Mouse (Mus musculus): Measurements from ENCODE around the gene Slc10a1. TPM values are rescaled to one million over a fixed set of nuclear protein-coding genes. Genes with fewer than 3 reads are reported as not detected.

Gene Slc10a1
- total and polyA plus RNA-seq, 2 experiments from 2014 or later = 0.11 TPM; not detected in 1

DNA sequence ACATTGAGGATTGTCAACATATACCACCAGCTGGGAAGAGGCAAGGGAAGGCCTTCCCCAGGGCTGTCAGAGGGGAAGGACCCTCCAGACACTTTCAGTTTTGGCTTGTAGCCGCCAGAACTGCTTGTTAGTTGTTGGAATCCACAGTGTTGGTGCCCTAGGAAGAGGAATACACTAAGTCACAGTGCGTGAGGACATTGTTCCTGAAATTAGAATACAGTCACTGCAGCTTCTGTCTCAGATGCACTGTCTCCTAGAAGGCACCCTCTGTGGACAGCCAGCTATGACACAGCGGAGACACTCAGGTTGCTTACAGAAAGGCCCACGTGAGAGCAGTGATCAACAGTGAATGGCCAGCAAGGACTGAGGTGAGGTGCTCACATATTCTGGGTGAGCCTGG lies 29.3 kb downstream of the Slc10a1 start:
- no peak overlapping the region for H3K4me2 ChIP-seq (ENCODE audit: low read depth, low read length)
- WGBS = 74% methylated on average over 4 of the region's 4 CpGs
- H3K9ac ChIP-seq (replicated peaks; ENCODE audit: low read length) = no peak overlapping the region
- H3K27me3 ChIP-seq (ENCODE audit: insufficient read depth, low read length) = no peaks in the 10 kb centered on the region
- no peak overlapping the region for H3K4me3 ChIP-seq (ENCODE audit: low read length)
- no peak for TF ChIP-seq CTCF (IDR thresholded peaks at IDR 0.05; ENCODE audit: low read depth)
- ATAC-seq (no peak), DNase-seq (ENCODE audit: low spot score) (no peak)
- H3K4me1 ChIP-seq (ENCODE audit: insufficient read depth, low read length) = no peaks in the 10 kb centered on the region
- H3K36me3 ChIP-seq (ENCODE audit: insufficient read depth, low read length) = no peaks in the 10 kb centered on the region
- H3K27ac ChIP-seq = no peak overlapping the region
- H3K9me3 ChIP-seq (ENCODE audit: low read length) = no peaks in the 10 kb centered on the region

DNA sequence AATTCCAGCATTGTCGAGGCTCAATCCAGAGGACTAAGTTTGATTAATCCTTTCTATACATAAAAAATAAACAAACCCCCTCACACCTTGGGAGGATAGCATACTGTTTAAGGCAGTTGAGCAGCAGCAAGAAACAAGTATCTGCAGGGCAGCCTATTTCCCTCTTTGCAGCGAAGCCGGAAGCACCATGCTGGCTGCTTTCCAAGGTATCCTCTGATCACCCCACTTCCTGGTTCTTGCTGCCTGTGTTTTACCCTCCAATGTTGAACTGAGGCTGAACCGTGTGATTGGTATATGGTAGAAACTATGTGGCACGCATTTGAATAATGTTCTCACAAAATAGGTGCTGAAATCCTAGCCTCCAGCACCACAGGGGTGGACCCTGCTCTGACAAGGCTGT lies 29.9 kb downstream of the Slc10a1 start:
- no peak for ATAC-seq
- no peak for DNase-seq (ENCODE audit: low spot score)
- H3K27ac ChIP-seq = no peak overlapping the region
- H3K4me3 ChIP-seq (ENCODE audit: low read length) = no peak overlapping the region
- H3K27me3 ChIP-seq (ENCODE audit: insufficient read depth, low read length) = no peaks in the 10 kb centered on the region
- no peaks in the 10 kb centered on the region for H3K9me3 ChIP-seq (ENCODE audit: low read length)
- H3K4me2 ChIP-seq (ENCODE audit: low read depth, low read length) = no peak overlapping the region
- TF ChIP-seq CTCF (IDR thresholded peaks at IDR 0.05; ENCODE audit: low read depth) = no peak
- no peaks in the 10 kb centered on the region for H3K4me1 ChIP-seq (ENCODE audit: insufficient read depth, low read length)
- WGBS = 57% methylated on average over 5 of the region's 5 CpGs
- no peaks in the 10 kb centered on the region for H3K36me3 ChIP-seq (ENCODE audit: insufficient read depth, low read length)
- H3K9ac ChIP-seq (replicated peaks; ENCODE audit: low read length) = no peak overlapping the region

DNA sequence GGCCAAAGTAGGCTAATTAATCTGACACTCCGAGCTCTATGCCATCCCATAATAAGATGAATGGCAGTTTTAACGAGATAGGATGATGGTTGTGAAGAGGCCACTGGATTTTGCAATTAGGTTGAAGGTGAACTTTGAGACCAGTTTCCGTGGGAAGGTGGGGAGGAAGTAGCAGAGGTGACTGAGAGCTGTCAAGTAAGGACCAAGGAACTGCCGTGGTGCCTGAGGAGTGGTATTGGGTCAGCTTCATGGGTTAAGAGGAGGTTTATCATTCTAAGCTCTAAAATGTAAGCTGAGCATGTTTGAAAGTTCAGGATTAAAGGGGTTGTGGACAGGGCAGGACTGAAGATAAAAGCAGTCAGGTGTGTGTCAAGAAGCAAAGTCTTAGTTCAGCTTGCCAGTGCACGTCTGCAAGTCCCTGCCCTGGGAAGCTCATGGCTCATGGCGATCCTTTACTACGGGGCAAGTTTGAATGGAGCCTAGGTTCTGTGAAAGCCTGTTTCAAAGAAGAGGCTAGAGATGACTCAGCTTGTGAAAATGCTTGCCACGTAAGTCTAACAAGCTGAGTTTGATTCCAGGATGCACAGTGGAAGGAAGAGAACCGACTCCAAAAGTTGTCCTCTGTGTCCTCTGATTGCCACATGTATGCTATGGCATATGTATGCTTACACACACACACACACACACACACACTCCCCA lies 31.0 kb downstream of the Slc10a1 start:
- Histone ChIP-seq H3K27ac (no peak overlapping the region), H3K27me3 (ENCODE audit: insufficient read depth, low read length) (no peaks in the 10 kb centered on the region), H3K4me3 (ENCODE audit: low read length) (no peak overlapping the region), H3K9ac (replicated peaks; ENCODE audit: low read length) (no peak overlapping the region), H3K9me3 (ENCODE audit: low read length) (no peaks in the 10 kb centered on the region), H3K4me1 (ENCODE audit: insufficient read depth, low read length) (no peaks in the 10 kb centered on the region), H3K36me3 (ENCODE audit: insufficient read depth, low read length) (no peaks in the 10 kb centered on the region), H3K4me2 (ENCODE audit: low read depth, low read length) (no peak overlapping the region)
- DNase-seq (ENCODE audit: low spot score) (no peak), ATAC-seq (no peak)
- WGBS = 80% methylated on average over 9 of the region's 9 CpGs
- no peak for TF ChIP-seq CTCF (IDR thresholded peaks at IDR 0.05; ENCODE audit: low read depth)

DNA sequence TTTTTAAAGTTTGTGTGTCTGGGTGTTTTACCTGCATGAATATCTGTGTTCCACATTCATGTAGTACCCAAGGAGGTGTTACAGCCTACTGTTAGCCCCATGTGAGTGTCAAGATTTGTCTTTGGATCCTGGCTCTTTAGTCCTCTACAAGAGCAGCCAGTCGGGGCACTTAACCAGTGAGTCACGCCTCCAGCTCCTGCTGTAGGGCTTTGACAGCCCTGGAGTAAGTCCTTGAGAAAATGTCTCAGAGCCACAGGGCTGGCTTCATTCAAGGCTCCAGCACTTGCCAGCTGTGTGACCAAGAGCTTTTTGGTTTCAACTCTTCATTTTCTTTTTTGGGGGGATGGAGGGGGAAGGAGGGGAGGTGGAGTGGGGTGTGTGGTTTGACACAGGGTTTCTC lies 31.8 kb downstream of the Slc10a1 start:
- Histone ChIP-seq H3K9ac (replicated peaks; ENCODE audit: low read length) (no peak overlapping the region), H3K4me1 (ENCODE audit: insufficient read depth, low read length) (no peaks in the 10 kb centered on the region), H3K27ac (no peak overlapping the region), H3K36me3 (ENCODE audit: insufficient read depth, low read length) (no peaks in the 10 kb centered on the region), H3K4me2 (ENCODE audit: low read depth, low read length) (no peak overlapping the region), H3K4me3 (ENCODE audit: low read length) (no peak overlapping the region), H3K27me3 (ENCODE audit: insufficient read depth, low read length) (no peaks in the 10 kb centered on the region), H3K9me3 (ENCODE audit: low read length) (no peaks in the 10 kb centered on the region)
- TF ChIP-seq CTCF (IDR thresholded peaks at IDR 0.05; ENCODE audit: low read depth) = no peak
- ATAC-seq = no peak
- no peak for DNase-seq (ENCODE audit: low spot score)
- 68% methylated on average over 2 of the region's 2 CpGs for WGBS

DNA sequence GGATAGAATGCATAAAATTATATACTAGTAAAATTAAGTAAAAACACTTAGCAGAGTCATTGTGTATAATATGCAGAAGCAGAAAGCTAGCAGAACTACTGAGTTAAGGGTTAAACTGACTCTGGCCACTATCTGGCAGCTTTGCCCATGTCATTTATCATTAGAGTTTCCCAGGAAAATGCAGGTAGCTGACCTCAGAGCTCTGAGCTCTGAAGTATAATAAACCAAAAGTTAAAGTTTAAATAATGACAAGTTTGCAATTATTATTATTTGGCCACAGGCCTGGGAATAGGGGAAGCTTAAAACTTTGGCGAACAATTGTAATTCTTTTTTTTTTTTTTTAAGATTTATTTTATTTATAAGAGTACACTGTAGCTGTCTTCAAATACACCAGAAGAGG lies 35.6 kb downstream of the Slc10a1 start:
- Histone ChIP-seq H3K9ac (replicated peaks; ENCODE audit: low read length) (no peak overlapping the region), H3K4me1 (ENCODE audit: insufficient read depth, low read length) (no peaks in the 10 kb centered on the region), H3K4me3 (ENCODE audit: low read length) (no peak overlapping the region), H3K27me3 (ENCODE audit: insufficient read depth, low read length) (no peaks in the 10 kb centered on the region), H3K36me3 (ENCODE audit: insufficient read depth, low read length) (no peaks in the 10 kb centered on the region), H3K4me2 (ENCODE audit: low read depth, low read length) (no peak overlapping the region), H3K27ac (no peak overlapping the region), H3K9me3 (ENCODE audit: low read length) (no peaks in the 10 kb centered on the region)
- ATAC-seq (no peak), DNase-seq (ENCODE audit: low spot score) (no peak)
- 93% methylated on average over 1 of the region's 1 CpGs for WGBS
- no peak for TF ChIP-seq CTCF (IDR thresholded peaks at IDR 0.05; ENCODE audit: low read depth)

DNA sequence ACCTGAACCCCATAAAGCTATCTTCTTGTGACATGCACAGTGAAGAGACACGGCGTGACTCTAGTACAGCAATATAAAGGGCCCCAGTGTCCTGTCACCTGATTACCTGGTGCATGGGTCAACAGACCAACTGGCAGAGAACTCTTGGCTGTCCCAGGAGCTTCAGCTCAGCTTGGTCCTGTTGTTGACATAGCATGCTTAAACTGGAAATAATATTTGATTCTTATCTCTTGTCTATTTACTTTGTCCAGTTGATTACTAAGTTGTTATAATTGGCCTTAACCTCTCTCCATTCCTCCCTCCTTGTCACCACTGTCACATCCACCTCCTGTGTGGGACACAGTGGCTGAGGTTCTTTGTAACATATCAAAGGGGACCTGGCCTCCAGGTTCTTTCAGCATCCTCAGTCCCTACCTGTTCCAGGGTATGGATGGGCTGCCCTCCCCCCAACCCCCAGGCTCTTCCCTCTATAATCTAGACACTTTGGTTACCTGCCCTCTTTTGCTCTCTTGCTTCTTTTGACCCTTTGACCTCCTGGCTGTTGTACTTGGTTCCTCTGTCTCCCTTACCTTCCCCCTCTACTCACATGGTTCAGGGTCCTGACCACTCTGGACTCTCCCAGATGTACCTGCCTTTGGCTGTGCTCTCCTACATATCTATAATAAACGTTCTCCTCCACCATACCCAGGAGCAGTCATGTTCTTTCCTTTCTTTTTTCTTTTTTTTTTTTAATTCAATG lies 36.9 kb downstream of the Slc10a1 start:
- H3K4me3 ChIP-seq (ENCODE audit: low read length) = no peak overlapping the region
- no peaks in the 10 kb centered on the region for H3K27me3 ChIP-seq (ENCODE audit: insufficient read depth, low read length)
- H3K36me3 ChIP-seq (ENCODE audit: insufficient read depth, low read length) = no peaks in the 10 kb centered on the region
- H3K4me1 ChIP-seq (ENCODE audit: insufficient read depth, low read length) = no peaks in the 10 kb centered on the region
- TF ChIP-seq CTCF (IDR thresholded peaks at IDR 0.05; ENCODE audit: low read depth) = no peak
- ATAC-seq = no peak
- WGBS = 97% methylated on average over 3 of the region's 3 CpGs
- no peak overlapping the region for H3K27ac ChIP-seq
- no peak for DNase-seq (ENCODE audit: low spot score)
- H3K9me3 ChIP-seq (ENCODE audit: low read length) = no peaks in the 10 kb centered on the region
- no peak overlapping the region for H3K9ac ChIP-seq (replicated peaks; ENCODE audit: low read length)
- H3K4me2 ChIP-seq (ENCODE audit: low read depth, low read length) = no peak overlapping the region

DNA sequence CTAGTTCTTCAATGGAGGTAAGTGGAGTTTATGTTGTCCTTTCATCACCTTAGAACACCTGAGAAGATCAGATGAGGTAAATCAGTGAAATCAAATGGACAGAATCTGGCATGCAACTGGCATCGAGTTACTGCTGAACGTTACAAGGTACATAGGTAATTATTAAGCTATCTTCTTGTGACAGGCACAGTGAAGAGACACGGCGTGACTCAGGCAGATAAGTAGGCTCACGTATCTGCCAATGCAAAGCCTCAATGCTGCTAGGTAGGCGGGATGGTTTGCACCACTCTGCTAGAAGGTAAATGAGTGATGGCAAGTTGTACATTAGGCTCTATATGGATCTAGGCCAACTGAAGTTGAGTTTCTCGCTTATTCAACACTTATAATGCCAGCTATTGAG lies 38.4 kb downstream of the Slc10a1 start:
- ATAC-seq (no peak), DNase-seq (ENCODE audit: low spot score) (no peak)
- Histone ChIP-seq H3K4me2 (ENCODE audit: low read depth, low read length) (no peak overlapping the region), H3K9ac (replicated peaks; ENCODE audit: low read length) (no peak overlapping the region), H3K36me3 (ENCODE audit: insufficient read depth, low read length) (no peaks in the 10 kb centered on the region), H3K27me3 (ENCODE audit: insufficient read depth, low read length) (no peaks in the 10 kb centered on the region), H3K4me3 (ENCODE audit: low read length) (no peak overlapping the region), H3K9me3 (ENCODE audit: low read length) (no peaks in the 10 kb centered on the region), H3K27ac (no peak overlapping the region), H3K4me1 (ENCODE audit: insufficient read depth, low read length) (no peaks in the 10 kb centered on the region)
- 84% methylated on average over 7 of the region's 7 CpGs for WGBS
- TF ChIP-seq CTCF (IDR thresholded peaks at IDR 0.05; ENCODE audit: low read depth) = no peak

Data from hindbrain, postnatal 0 days (tissue).